Mouse (Mus musculus): ENCODE data around the gene Srrm3. TPM values are rescaled to one million over a fixed set of nuclear protein-coding genes. Genes with fewer than 3 reads are reported as not detected.

Srrm3 gene
- polyA plus RNA-seq, 1 experiment from 2014 or later: 4.8 TPM

- H3K27ac ChIP-seq (ENCODE audit: low read length): no peak overlapping the region
Measured at GRCm38 (mm10) chr5:135851024-135851423, 44.3 kb downstream of the Srrm3 start.

GRCm38 (mm10) chr5:135851481-135851880, 44.8 kb downstream of the Srrm3 start:
- Histone ChIP-seq H3K9me3 (ENCODE audit: control insufficient read depth, low read depth, low read length) (no peaks in the 10 kb centered on the region; the same call in 1 of the 2 replicates), H3K4me3 (ENCODE audit: low read depth, low read length) (no peak overlapping the region), H3K4me2 (replicated peaks; ENCODE audit: low read depth, low read length) (no peak overlapping the region), H3K36me3 (ENCODE audit: control insufficient read depth, insufficient read depth, low read length) (no peaks in the 10 kb centered on the region), H3K27ac (ENCODE audit: low read length) (no peak overlapping the region), H3K4me1 (ENCODE audit: control insufficient read depth, insufficient read depth, low read length) (no peaks in the 10 kb centered on the region), H3K27me3 (ENCODE audit: control insufficient read depth, insufficient read depth, low read length) (peaks cover 18% of the 10 kb centered on the region), H3K9ac (replicated peaks; ENCODE audit: low read depth, low read length) (no peak overlapping the region)
- 5% methylated on average over 14 of the region's 14 CpGs for WGBS
- no peak for ATAC-seq (ENCODE audit: insufficient number of reproducible peaks, insufficient read depth, low FRiP score, low read depth)

More at GRCm38 (mm10) chr5:135851024-135851423, 44.3 kb downstream of the Srrm3 start:
- H3K27me3 ChIP-seq (ENCODE audit: control insufficient read depth, insufficient read depth, low read length): peaks cover 13% of the 10 kb centered on the region
- no peaks in the 10 kb centered on the region; the same call in 1 of the 2 replicates for H3K9me3 ChIP-seq (ENCODE audit: control insufficient read depth, low read depth, low read length)
- H3K9ac ChIP-seq (replicated peaks; ENCODE audit: low read depth, low read length): no peak overlapping the region
- H3K4me1 ChIP-seq (ENCODE audit: control insufficient read depth, insufficient read depth, low read length): no peaks in the 10 kb centered on the region
- H3K36me3 ChIP-seq (ENCODE audit: control insufficient read depth, insufficient read depth, low read length): no peaks in the 10 kb centered on the region
- H3K4me3 ChIP-seq (ENCODE audit: low read depth, low read length): no peak overlapping the region
- no peak overlapping the region for H3K4me2 ChIP-seq (replicated peaks; ENCODE audit: low read depth, low read length)
- WGBS: under 1% methylated on average over 15 of the region's 15 CpGs
- ATAC-seq (ENCODE audit: insufficient number of reproducible peaks, insufficient read depth, low FRiP score, low read depth): peak; percentile 80; the same call in 1 of the 2 replicates

GRCm38 (mm10) chr5:135852421-135852820, 45.7 kb downstream of the Srrm3 start:
- H3K27ac ChIP-seq (ENCODE audit: low read length): no peak overlapping the region
- no peaks in the 10 kb centered on the region for H3K4me1 ChIP-seq (ENCODE audit: control insufficient read depth, insufficient read depth, low read length)
- H3K4me2 ChIP-seq (replicated peaks; ENCODE audit: low read depth, low read length): peak overlapping the region; percentile 23; the same call in 1 of the 2 replicates
- no peaks in the 10 kb centered on the region; the same call in 1 of the 2 replicates for H3K9me3 ChIP-seq (ENCODE audit: control insufficient read depth, low read depth, low read length)
- H3K27me3 ChIP-seq (ENCODE audit: control insufficient read depth, insufficient read depth, low read length): peaks cover 25% of the 10 kb centered on the region
- no peak overlapping the region; the same call in 1 of the 2 replicates for H3K4me3 ChIP-seq (ENCODE audit: low read depth, low read length)
- no peaks in the 10 kb centered on the region for H3K36me3 ChIP-seq (ENCODE audit: control insufficient read depth, insufficient read depth, low read length)
- H3K9ac ChIP-seq (replicated peaks; ENCODE audit: low read depth, low read length): no peak overlapping the region
- WGBS: 3% methylated on average over 10 of the region's 10 CpGs
- no peak for ATAC-seq (ENCODE audit: insufficient number of reproducible peaks, insufficient read depth, low FRiP score, low read depth)

- Histone ChIP-seq H3K27ac (ENCODE audit: low read length) (no peak overlapping the region), H3K4me2 (replicated peaks; ENCODE audit: low read depth, low read length) (no peak overlapping the region), H3K27me3 (ENCODE audit: control insufficient read depth, insufficient read depth, low read length) (peaks cover 37% of the 10 kb centered on the region), H3K36me3 (ENCODE audit: control insufficient read depth, insufficient read depth, low read length) (no peaks in the 10 kb centered on the region), H3K9me3 (ENCODE audit: control insufficient read depth, low read depth, low read length) (no peaks in the 10 kb centered on the region), H3K4me1 (ENCODE audit: control insufficient read depth, insufficient read depth, low read length) (no peaks in the 10 kb centered on the region), H3K4me3 (ENCODE audit: low read depth, low read length) (no peak overlapping the region), H3K9ac (replicated peaks; ENCODE audit: low read depth, low read length) (no peak overlapping the region)
- ATAC-seq (ENCODE audit: insufficient number of reproducible peaks, insufficient read depth, low FRiP score, low read depth): no peak
- 43% methylated on average over 7 of the region's 7 CpGs for WGBS
Measured at GRCm38 (mm10) chr5:135853731-135854130, 47.0 kb downstream of the Srrm3 start.

GRCm38 (mm10) chr5:135855156-135855555, 48.5 kb downstream of the Srrm3 start:
- no peak; the same call in 1 of the 2 replicates for ATAC-seq (ENCODE audit: insufficient number of reproducible peaks, insufficient read depth, low FRiP score, low read depth)
- Histone ChIP-seq H3K27ac (ENCODE audit: low read length) (no peak overlapping the region), H3K9me3 (ENCODE audit: control insufficient read depth, low read depth, low read length) (no peaks in the 10 kb centered on the region), H3K9ac (replicated peaks; ENCODE audit: low read depth, low read length) (no peak overlapping the region), H3K36me3 (ENCODE audit: control insufficient read depth, insufficient read depth, low read length) (no peaks in the 10 kb centered on the region), H3K4me3 (ENCODE audit: low read depth, low read length) (no peak overlapping the region), H3K4me2 (replicated peaks; ENCODE audit: low read depth, low read length) (no peak overlapping the region), H3K4me1 (ENCODE audit: control insufficient read depth, insufficient read depth, low read length) (no peaks in the 10 kb centered on the region), H3K27me3 (ENCODE audit: control insufficient read depth, insufficient read depth, low read length) (peaks cover 37% of the 10 kb centered on the region)
- WGBS: 0% methylated on average over 4 of the region's 4 CpGs

GRCm38 (mm10) chr5:135866662-135867061, 60.0 kb downstream of the Srrm3 start:
- Histone ChIP-seq H3K9me3 (ENCODE audit: control insufficient read depth, low read depth, low read length) (no peaks in the 10 kb centered on the region), H3K4me3 (ENCODE audit: low read depth, low read length) (no peak overlapping the region), H3K9ac (replicated peaks; ENCODE audit: low read depth, low read length) (no peak overlapping the region), H3K4me2 (replicated peaks; ENCODE audit: low read depth, low read length) (no peak overlapping the region), H3K4me1 (ENCODE audit: control insufficient read depth, insufficient read depth, low read length) (no peaks in the 10 kb centered on the region), H3K27me3 (ENCODE audit: control insufficient read depth, insufficient read depth, low read length) (peaks cover 24% of the 10 kb centered on the region), H3K36me3 (ENCODE audit: control insufficient read depth, insufficient read depth, low read length) (no peaks in the 10 kb centered on the region), H3K27ac (ENCODE audit: low read length) (no peak overlapping the region)
- no peak for ATAC-seq (ENCODE audit: insufficient number of reproducible peaks, insufficient read depth, low FRiP score, low read depth)
- WGBS: 36% methylated on average over 8 of the region's 8 CpGs

- H3K27me3 ChIP-seq (ENCODE audit: control insufficient read depth, insufficient read depth, low read length): peaks cover 24% of the 10 kb centered on the region
- H3K4me1 ChIP-seq (ENCODE audit: control insufficient read depth, insufficient read depth, low read length): 0 out of 2 replicates have a peak, but pooled peaks cover under 1% of the 10 kb centered on the region
- H3K9me3 ChIP-seq (ENCODE audit: control insufficient read depth, low read depth, low read length): no peaks in the 10 kb centered on the region
- H3K36me3 ChIP-seq (ENCODE audit: control insufficient read depth, insufficient read depth, low read length): no peaks in the 10 kb centered on the region
- peak overlapping the region; percentile 49 for H3K4me3 ChIP-seq (ENCODE audit: low read depth, low read length)
- peak overlapping the region; percentile 89 for H3K4me2 ChIP-seq (replicated peaks; ENCODE audit: low read depth, low read length)
- H3K27ac ChIP-seq (ENCODE audit: low read length): no peak overlapping the region
- under 1% methylated on average over 87 of the region's 89 CpGs for WGBS
- peak overlapping the region; percentile 41 for H3K9ac ChIP-seq (replicated peaks; ENCODE audit: low read depth, low read length)
- peak; percentile 25; the same call in 1 of the 2 replicates for ATAC-seq (ENCODE audit: insufficient number of reproducible peaks, insufficient read depth, low FRiP score, low read depth)
Measured at GRCm38 (mm10) chr5:135867637-135868593, 61.2 kb downstream of the Srrm3 start.

GRCm38 (mm10) chr5:135868653-135869052, 62.0 kb downstream of the Srrm3 start:
- H3K27ac ChIP-seq (ENCODE audit: low read length): no peak overlapping the region
- H3K4me2 ChIP-seq (replicated peaks; ENCODE audit: low read depth, low read length): peak overlapping the region; percentile 89
- peak overlapping the region; percentile 49 for H3K4me3 ChIP-seq (ENCODE audit: low read depth, low read length)
- ATAC-seq (ENCODE audit: insufficient number of reproducible peaks, insufficient read depth, low FRiP score, low read depth): no peak
- H3K9me3 ChIP-seq (ENCODE audit: control insufficient read depth, low read depth, low read length): no peaks in the 10 kb centered on the region
- H3K27me3 ChIP-seq (ENCODE audit: control insufficient read depth, insufficient read depth, low read length): peaks cover 24% of the 10 kb centered on the region
- H3K9ac ChIP-seq (replicated peaks; ENCODE audit: low read depth, low read length): peak overlapping the region; percentile 41; the same call in 1 of the 2 replicates
- H3K4me1 ChIP-seq (ENCODE audit: control insufficient read depth, insufficient read depth, low read length): 0 out of 2 replicates have a peak, but pooled peaks cover 3% of the 10 kb centered on the region
- no peaks in the 10 kb centered on the region for H3K36me3 ChIP-seq (ENCODE audit: control insufficient read depth, insufficient read depth, low read length)
- 2% methylated on average over 27 of the region's 27 CpGs for WGBS
